Mouse (Mus musculus) kidney, embryonic 14.5 days (tissue): Measurements from ENCODE around the gene Sephs2. TPM values are rescaled to one million over a fixed set of nuclear protein-coding genes. Genes with fewer than 3 reads are reported as not detected.

Source experiments
- ATAC-seq: fragments of 200-750 bp; cut with Nextera tagmentation; 2 replicates; pipeline ENCODE4 v1.8.0; 2017; ENCODE audit warnings: moderate number of reproducible peaks, mild to moderate bottlenecking, moderate TSS enrichment, moderate library complexity; ENCODE audit not compliant: low FRiP score, low TSS enrichment
- H3K27ac ChIP-seq: fragments of 300-500 bp; sonication (generic); 2 replicates; pipeline ENCODE4 v1.5.1; 2014; ENCODE audit warnings: low read depth, mild to moderate bottlenecking, low read length, moderate library complexity, mixed read lengths
- H3K27me3 ChIP-seq: fragments of 300-500 bp; sonication (generic); 2 replicates; pipeline ENCODE4 v1.6.1; 2014; ENCODE audit warnings: mild to moderate bottlenecking, low read length; ENCODE audit not compliant: control insufficient read depth, insufficient read depth
- H3K36me3 ChIP-seq: fragments of 300-500 bp; sonication (generic); 2 replicates; pipeline ENCODE4 v1.6.1; 2014; ENCODE audit warnings: low read length, mixed read lengths; ENCODE audit not compliant: control insufficient read depth, insufficient read depth
- H3K4me1 ChIP-seq: fragments of 300-500 bp; sonication (generic); 2 replicates; pipeline ENCODE4 v1.6.1; 2014; ENCODE audit warnings: low read length, mixed read lengths; ENCODE audit not compliant: control insufficient read depth, insufficient read depth
- H3K4me2 ChIP-seq: fragments of 300-500 bp; sonication (generic); replicated peaks from 2 replicates; pipeline ENCODE4 v1.6.1; 2014; ENCODE audit warnings: low read depth, mild to moderate bottlenecking, low read length
- H3K4me3 ChIP-seq: fragments of 300-500 bp; sonication (generic); 2 replicates; pipeline ENCODE4 v1.5.1; 2014; ENCODE audit warnings: mild to moderate bottlenecking, low read length
- H3K9ac ChIP-seq: fragments of 300-500 bp; sonication (generic); 2 replicates; pipeline ENCODE4 v1.6.1; 2014; ENCODE audit warnings: low read depth, mild to moderate bottlenecking, low read length, moderate library complexity
- H3K9me3 ChIP-seq: fragments of 300-500 bp; sonication (generic); 2 replicates; pipeline ENCODE4 v1.6.1; 2016; ENCODE audit warnings: low read length; ENCODE audit not compliant: control insufficient read depth
- WGBS: fragments of 180-500 bp; shearing (Covaris S2); extraction: QIAGEN DNeasy Blood & Tissue Kit; methylation state at CpG from one replicate; pipeline ENCODE4 v1.1.7; 2014; 5-methylcytosine and 5-hydroxymethylcytosine counted together
- polyA plus RNA-seq: library from polyadenylated mRNA; unstranded; fragments of >200 nt; fragmentation: Nextera tagmentation; extraction: Ambion mirVana; gene quantifications from 2 replicates; pipeline ENCODE4 v1.2.1, GENCODE M21; 2014

Gene Sephs2
- polyA plus RNA-seq, result 112 and 132 TPM in 2 replicates

DNA sequence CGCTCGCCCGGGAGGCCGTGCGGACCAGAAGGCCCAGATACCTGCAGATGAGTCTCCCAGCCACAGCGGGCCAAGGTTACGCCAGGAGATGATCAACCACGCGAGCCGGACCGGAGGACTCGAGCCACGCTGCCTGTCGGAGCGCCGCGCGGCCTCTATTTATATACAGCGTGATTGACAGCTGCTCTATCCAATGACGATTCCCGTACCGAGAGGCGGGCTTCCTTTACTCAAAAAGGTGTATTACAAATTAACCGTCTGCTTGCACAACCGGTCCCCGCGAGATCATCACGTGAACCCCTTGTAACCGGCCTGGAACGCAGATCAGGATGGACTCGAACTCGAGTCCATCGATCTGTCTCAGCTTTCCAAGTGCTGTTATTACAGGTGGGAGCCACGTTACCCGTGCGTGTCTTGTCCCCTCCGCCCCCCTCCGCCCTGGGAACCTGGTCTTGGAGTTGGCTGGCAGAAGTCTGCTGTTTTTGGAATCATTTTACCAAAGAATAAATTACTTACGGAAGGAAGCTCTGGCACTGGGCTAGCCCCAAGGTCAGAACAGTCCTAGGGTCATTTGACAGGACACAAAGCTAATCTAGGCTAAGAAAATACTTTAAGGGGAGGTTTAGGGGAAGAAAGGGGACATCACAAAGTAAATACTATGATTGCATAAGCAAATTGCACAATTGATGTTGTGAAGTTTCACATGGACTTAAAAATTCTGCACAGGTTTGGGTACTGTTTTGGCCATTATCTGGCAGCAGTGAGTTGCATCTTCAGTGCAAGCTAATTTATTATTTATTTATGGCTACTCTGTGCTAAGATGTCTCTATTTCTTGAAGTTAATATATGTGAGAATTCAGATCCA, at the start of gene Sephs2:
Sephs2 (minus strand) TSS at position 131 of the 865 bp plus-strand sequence.
- H3K27ac ChIP-seq, result peak within 1 kb of the TSS; percentile 93
- no peaks in the 10 kb centered on the region for H3K9me3 ChIP-seq
- H3K36me3 ChIP-seq, result peaks cover 11% of the 10 kb centered on the region
- H3K4me1 ChIP-seq, result peaks cover 24% of the 10 kb centered on the region
- 2% methylated on average over 39 of the region's 39 CpGs for WGBS
- peak within 1 kb of the TSS; percentile 95 for H3K9ac ChIP-seq
- H3K4me3 ChIP-seq, result peak within 1 kb of the TSS; percentile 92
- no peaks in the 10 kb centered on the region for H3K27me3 ChIP-seq
- ATAC-seq, result peak; percentile 89
- H3K4me2 ChIP-seq, result peak within 1 kb of the TSS; percentile 90

DNA sequence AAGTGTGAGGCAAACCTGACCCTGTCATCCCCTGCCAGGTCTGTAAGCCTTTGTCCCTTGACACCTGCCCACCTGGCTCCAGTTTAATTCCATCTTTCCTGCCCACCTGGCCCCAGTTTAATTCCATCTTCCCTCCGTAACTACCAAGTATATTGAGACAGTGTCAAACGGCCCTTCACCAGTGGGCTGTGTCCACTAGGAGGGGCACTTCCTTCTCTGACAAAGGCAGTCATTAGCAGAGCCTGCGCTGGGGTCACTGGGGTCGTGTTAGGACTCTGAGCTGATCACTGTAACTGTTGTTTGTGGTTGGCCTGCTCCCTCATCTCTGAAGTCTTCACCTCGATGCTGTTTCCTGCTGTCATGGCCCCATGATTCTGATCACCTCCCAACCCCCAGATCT, 48.2 kb upstream of the Sephs2 start:
- Histone ChIP-seq H3K4me3 (no peak overlapping the region), H3K9ac (no peak overlapping the region), H3K27me3 (no peaks in the 10 kb centered on the region), H3K4me1 (no peaks in the 10 kb centered on the region), H3K27ac (no peak overlapping the region), H3K36me3 (no peaks in the 10 kb centered on the region), H3K9me3 (no peaks in the 10 kb centered on the region), H3K4me2 (no peak overlapping the region)
- 33% methylated on average over 5 of the region's 5 CpGs for WGBS
- ATAC-seq, result no peak

DNA sequence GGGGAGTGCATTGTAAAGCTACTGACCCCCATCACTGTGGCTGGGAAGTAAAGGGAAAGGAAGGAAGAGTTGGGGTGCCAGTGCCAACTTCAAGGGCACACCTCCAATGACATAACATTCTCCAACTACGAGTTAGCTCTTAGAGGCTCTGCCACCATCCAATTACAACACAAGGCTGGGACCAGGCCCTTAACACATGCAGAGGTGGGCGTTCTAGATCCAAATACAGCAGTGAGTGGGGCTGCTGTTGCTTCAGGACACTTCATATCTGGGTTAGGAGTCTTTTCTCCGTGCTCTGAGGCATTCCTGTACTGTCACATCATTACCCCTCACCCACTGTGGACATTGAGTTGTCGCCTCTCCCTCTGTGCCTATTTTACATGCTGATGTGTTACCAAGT, 47.3 kb upstream of the Sephs2 start:
- Histone ChIP-seq H3K9me3 (no peaks in the 10 kb centered on the region), H3K4me3 (no peak overlapping the region), H3K36me3 (no peaks in the 10 kb centered on the region), H3K4me2 (no peak overlapping the region), H3K27me3 (no peaks in the 10 kb centered on the region), H3K9ac (no peak overlapping the region), H3K4me1 (no peaks in the 10 kb centered on the region), H3K27ac (no peak overlapping the region)
- WGBS, result 85% methylated on average over 4 of the region's 4 CpGs
- no peak for ATAC-seq

DNA sequence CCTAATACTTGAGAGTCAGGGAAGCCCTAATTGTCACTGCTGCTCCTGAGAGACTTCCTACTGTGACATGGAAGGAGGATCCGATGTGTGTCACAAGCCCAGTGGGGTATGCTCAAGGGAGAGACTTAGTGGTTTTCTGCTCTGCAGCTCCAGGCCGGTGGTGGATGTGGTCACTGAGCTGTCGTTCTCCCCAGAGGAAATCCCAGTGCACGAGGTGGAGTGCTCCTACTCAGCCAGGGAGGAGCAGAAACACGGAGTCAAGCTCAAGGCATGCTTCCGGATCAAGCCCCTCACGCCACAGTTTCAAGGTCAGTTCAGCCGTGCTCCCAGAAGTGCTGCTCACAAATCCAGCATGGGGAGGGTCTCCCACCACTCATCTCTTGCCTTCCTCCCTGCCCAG, 40.1 kb upstream of the Sephs2 start:
- ATAC-seq, result no peak
- H3K27me3 ChIP-seq, result no peaks in the 10 kb centered on the region
- H3K9me3 ChIP-seq, result no peaks in the 10 kb centered on the region
- H3K4me3 ChIP-seq, result no peak overlapping the region
- H3K4me1 ChIP-seq, result no peaks in the 10 kb centered on the region
- no peak overlapping the region for H3K9ac ChIP-seq
- H3K27ac ChIP-seq, result no peak overlapping the region
- 46% methylated on average over 8 of the region's 8 CpGs for WGBS
- no peaks in the 10 kb centered on the region for H3K36me3 ChIP-seq
- no peak overlapping the region for H3K4me2 ChIP-seq

DNA sequence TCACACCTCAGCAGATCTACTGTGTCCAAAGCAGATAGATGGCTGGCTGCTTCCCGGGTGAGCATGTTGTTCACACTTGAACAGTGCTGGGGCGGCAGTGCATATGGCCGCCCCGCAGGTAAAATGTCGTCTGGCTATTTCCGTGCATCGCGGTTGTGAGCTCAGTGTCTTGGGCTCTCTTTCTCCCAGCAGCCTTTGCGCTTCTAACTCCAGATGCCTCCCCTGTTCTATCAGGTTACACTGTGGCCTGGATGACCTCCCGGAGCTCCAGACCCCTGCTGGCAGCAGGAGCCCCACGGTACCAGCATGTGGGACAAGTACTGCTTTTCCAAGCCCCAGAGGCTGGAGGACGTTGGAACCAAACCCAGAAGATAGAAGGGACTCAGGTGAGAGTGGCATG, 36.1 kb upstream of the Sephs2 start:
- H3K4me3 ChIP-seq, result no peak overlapping the region
- no peak; the same call in 1 of the 2 replicates for ATAC-seq
- 65% methylated on average over 12 of the region's 12 CpGs for WGBS

DNA sequence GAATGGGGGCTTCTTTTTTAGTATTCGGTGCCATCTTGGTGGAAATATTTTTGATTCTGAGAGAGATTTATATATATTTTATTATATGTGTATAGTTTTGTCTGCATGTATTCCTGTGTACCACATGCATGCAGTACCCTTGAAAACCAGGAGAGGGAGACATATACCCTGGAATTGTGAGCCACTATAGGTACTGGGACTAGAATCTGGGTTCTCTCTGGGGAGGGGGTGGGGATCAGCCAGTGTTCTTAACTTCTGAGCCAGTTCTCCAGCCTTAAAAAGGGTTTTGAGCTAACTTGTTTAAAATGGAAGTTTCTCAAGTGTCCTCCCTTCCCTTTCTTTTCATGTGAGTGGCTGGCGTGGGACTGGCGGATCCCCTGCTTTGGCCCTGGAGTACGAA, 35.0 kb upstream of the Sephs2 start:
- H3K4me1 ChIP-seq, result no peaks in the 10 kb centered on the region
- 75% methylated on average over 4 of the region's 4 CpGs for WGBS

More for the DNA sequence above, 36.1 kb upstream of the Sephs2 start:
- Histone ChIP-seq H3K4me1 (no peaks in the 10 kb centered on the region), H3K27me3 (no peaks in the 10 kb centered on the region), H3K4me2 (no peak overlapping the region), H3K27ac (no peak overlapping the region), H3K36me3 (no peaks in the 10 kb centered on the region), H3K9me3 (no peaks in the 10 kb centered on the region), H3K9ac (no peak overlapping the region)

DNA sequence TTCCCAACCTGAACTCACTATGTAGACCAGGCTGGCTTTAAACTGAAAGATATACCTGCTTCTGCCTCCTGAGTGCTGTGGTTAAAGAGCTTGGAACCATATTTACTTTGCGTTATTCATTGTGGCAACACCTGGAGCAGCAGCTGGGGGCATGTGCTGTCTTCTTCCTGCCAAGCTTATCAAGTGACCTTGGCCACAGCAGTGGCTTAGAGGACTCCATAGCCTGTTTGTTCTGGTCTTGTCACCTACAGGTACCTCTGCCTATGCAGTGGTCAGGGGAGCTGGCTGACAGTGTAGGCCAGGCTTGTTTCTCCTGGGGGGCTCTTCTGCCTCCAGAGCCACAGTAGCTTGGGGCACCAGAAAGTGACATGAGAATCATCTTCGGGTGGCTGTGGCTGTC, 34.6 kb upstream of the Sephs2 start:
- ATAC-seq, result no peak
- no peak overlapping the region for H3K4me2 ChIP-seq
- H3K4me3 ChIP-seq, result no peak overlapping the region
- H3K36me3 ChIP-seq, result no peaks in the 10 kb centered on the region
- no peaks in the 10 kb centered on the region for H3K27me3 ChIP-seq
- H3K4me1 ChIP-seq, result no peaks in the 10 kb centered on the region
- no peak overlapping the region for H3K27ac ChIP-seq
- H3K9ac ChIP-seq, result no peak overlapping the region
- WGBS, result 84% methylated on average over 2 of the region's 2 CpGs
- H3K9me3 ChIP-seq, result no peaks in the 10 kb centered on the region

More for the DNA sequence above, 35.0 kb upstream of the Sephs2 start:
- no peaks in the 10 kb centered on the region for H3K36me3 ChIP-seq
- no peak overlapping the region for H3K4me3 ChIP-seq
- no peaks in the 10 kb centered on the region for H3K9me3 ChIP-seq
- no peak overlapping the region for H3K4me2 ChIP-seq
- H3K9ac ChIP-seq, result no peak overlapping the region
- no peaks in the 10 kb centered on the region for H3K27me3 ChIP-seq
- H3K27ac ChIP-seq, result no peak overlapping the region
- ATAC-seq, result 0 out of 2 replicates have a peak, but pooled peaks have one; percentile 65

DNA sequence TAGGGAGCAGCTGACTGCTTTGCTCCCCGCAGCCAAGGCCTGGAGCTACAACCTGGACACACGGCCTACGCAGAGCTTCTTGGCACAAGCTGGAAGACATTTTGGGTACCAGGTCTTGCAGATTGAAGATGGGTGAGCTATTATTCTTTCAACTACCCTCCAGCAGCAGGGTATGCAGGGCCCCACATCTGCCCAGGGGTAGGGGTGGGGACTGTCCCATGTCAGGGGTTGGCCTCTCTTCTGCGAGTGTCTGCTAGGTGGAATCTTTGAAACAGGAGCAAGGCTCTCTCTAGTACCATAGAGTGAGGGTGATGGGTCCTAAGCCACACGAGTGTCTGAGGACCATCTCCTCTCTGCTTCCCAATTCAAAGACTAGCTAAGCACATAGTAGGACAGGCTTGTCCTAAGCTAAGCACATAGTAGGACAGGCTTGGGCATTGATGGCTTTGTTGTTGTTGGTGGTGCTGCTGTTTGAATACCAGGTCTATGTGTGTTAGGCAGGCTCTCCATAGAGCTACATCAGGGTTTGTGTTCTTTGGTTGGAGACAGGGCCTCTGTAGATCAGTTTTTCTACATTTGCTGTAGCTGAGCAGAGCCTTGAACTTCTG, 23.8 kb upstream of the Sephs2 start:
- H3K27ac ChIP-seq, result no peak overlapping the region
- no peaks in the 10 kb centered on the region for H3K9me3 ChIP-seq
- H3K27me3 ChIP-seq, result no peaks in the 10 kb centered on the region
- no peaks in the 10 kb centered on the region for H3K36me3 ChIP-seq
- whole genome bisulfite sequencing, result 86% methylated on average over 5 of the region's 5 CpGs
- H3K9ac ChIP-seq, result no peak overlapping the region
- H3K4me3 ChIP-seq, result no peak overlapping the region
- no peaks in the 10 kb centered on the region for H3K4me1 ChIP-seq
- ATAC-seq, result no peak
- no peak overlapping the region for H3K4me2 ChIP-seq
